Mouse (Mus musculus) gonadal fat pad, adult 2 months (tissue): ENCODE data around the gene Fcf1. TPM values are rescaled to one million over a fixed set of nuclear protein-coding genes. Genes with fewer than 3 reads are reported as not detected.

Experiments
- DNase-seq: peaks from one replicate; pipeline ENCODE4 v3.0.0-alpha.2; 2012; ENCODE audit warnings: low read depth
- polyA plus RNA-seq: library from polyadenylated mRNA; depleted of rRNA; stranded (reverse); fragments of >200 nt; gene quantifications from 2 replicates; pipeline ENCODE4 v1.2.3, GENCODE M21; 2012; rRNA removed

The Fcf1 gene
- polyA plus RNA-seq, result 42.6 and 56.9 TPM in 2 replicates

GRCm38 (mm10) chr12:84970428-84971096 is at the start of gene Fcf1, which contains the start of gene Arel1:
TSS of gene Fcf1 (plus strand) at chr12:84970897.
TSS of gene Arel1 (minus strand) at chr12:84970900.
- DNase-seq, result no peak

GRCm38 (mm10) chr12:84921881-84922419 is 48.7 kb upstream of the Fcf1 start:
- DNase-seq, result no peak

GRCm38 (mm10) chr12:84924324-84924723 is 46.4 kb upstream of the Fcf1 start:
- DNase-seq, result no peak

GRCm38 (mm10) chr12:84926542-84926941 is 44.2 kb upstream of the Fcf1 start:
- no peak for DNase-seq

- DNase-seq, result no peak
Measured at GRCm38 (mm10) chr12:84932210-84932609, 38.5 kb upstream of the Fcf1 start.

GRCm38 (mm10) chr12:84935343-84935742 is 35.4 kb upstream of the Fcf1 start:
- no peak for DNase-seq

GRCm38 (mm10) chr12:84939117-84939516 is 31.6 kb upstream of the Fcf1 start:
- no peak for DNase-seq

- no peak for DNase-seq
Measured at GRCm38 (mm10) chr12:84940343-84940742, 30.4 kb upstream of the Fcf1 start.

GRCm38 (mm10) chr12:84941717-84942116 is 29.0 kb upstream of the Fcf1 start:
- no peak for DNase-seq

- DNase-seq, result peak; percentile 64
Measured at GRCm38 (mm10) chr12:84943006-84943952, 27.4 kb upstream of the Fcf1 start.

GRCm38 (mm10) chr12:84944150-84944812 is 26.4 kb upstream of the Fcf1 start:
- DNase-seq, result no peak

- DNase-seq, result peak; percentile 88
Measured at GRCm38 (mm10) chr12:84944813-84945553, 25.7 kb upstream of the Fcf1 start.

GRCm38 (mm10) chr12:84947894-84948583 is 22.7 kb upstream of the Fcf1 start:
- no peak for DNase-seq

- DNase-seq, result no peak
Measured at GRCm38 (mm10) chr12:84948584-84949285, 22.0 kb upstream of the Fcf1 start.

- no peak for DNase-seq
Measured at GRCm38 (mm10) chr12:84950763-84951162, 19.9 kb upstream of the Fcf1 start.

GRCm38 (mm10) chr12:84951531-84951930 is 19.2 kb upstream of the Fcf1 start:
- no peak for DNase-seq

GRCm38 (mm10) chr12:84952351-84952750 is 18.3 kb upstream of the Fcf1 start:
- DNase-seq, result no peak

- no peak for DNase-seq
Measured at GRCm38 (mm10) chr12:84956317-84956716, 14.4 kb upstream of the Fcf1 start.

GRCm38 (mm10) chr12:84958794-84959356 is 11.8 kb upstream of the Fcf1 start:
- no peak for DNase-seq

GRCm38 (mm10) chr12:84962606-84963005 is 8.1 kb upstream of the Fcf1 start:
- DNase-seq, result no peak
